Mouse (Mus musculus): Measurements from ENCODE around the gene Tnr. TPM values are rescaled to one million over a fixed set of nuclear protein-coding genes. Genes with fewer than 3 reads are reported as not detected.

Tnr gene
- total and polyA plus RNA-seq, 2 experiments from 2014 or later, result 5.8 to 50.9 TPM

DNA sequence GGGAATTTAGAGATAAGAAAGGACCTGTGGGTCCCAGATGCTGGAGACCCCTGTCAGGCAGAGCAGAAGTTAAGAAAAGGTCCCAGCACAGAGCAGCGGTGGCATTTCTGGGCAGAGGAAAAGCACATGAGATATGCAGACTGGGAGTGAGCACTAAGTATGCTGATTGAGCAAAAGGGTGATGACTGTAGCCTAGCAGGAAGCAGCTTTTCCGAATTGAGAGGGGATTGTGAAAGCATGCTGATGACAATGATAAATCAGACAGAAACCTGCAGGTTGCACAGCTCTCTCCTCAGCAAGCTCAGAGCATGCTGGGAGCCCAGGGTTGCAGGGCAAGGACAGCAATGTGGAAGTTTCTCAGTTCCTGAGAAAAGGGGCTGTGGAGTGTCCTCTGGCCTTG lies 73.1 kb downstream of the Tnr start:
- 62% methylated on average over 2 of the region's 2 CpGs for WGBS
- Histone ChIP-seq H3K4me2 (ENCODE audit: low read depth, low read length, poor library complexity, severe bottlenecking) (no peak overlapping the region), H3K9me3 (ENCODE audit: low read length) (no peaks in the 10 kb centered on the region), H3K4me1 (ENCODE audit: insufficient read depth, low read length) (peaks cover 4% of the 10 kb centered on the region), H3K27me3 (ENCODE audit: insufficient read depth, low read length) (no peaks in the 10 kb centered on the region), H3K36me3 (ENCODE audit: insufficient read depth, low read length) (no peaks in the 10 kb centered on the region), H3K27ac (ENCODE audit: low read depth, low read length) (no peak overlapping the region), H3K4me3 (ENCODE audit: low read depth, low read length) (no peak overlapping the region), H3K9ac (replicated peaks; ENCODE audit: low read length, poor library complexity, severe bottlenecking) (no peak overlapping the region)
- TF ChIP-seq CTCF (IDR thresholded peaks at IDR 0.05), result no peak
- no peak for DNase-seq (ENCODE audit: low spot score)
- no peak for ATAC-seq (ENCODE audit: low FRiP score)

GRCm38 (mm10) chr1:159613561-159613960 lies 90.0 kb downstream of the Tnr start:
- ATAC-seq (ENCODE audit: low FRiP score) (no peak), DNase-seq (ENCODE audit: low spot score) (no peak)
- TF ChIP-seq CTCF (IDR thresholded peaks at IDR 0.05), result no peak
- no peaks in the 10 kb centered on the region for H3K36me3 ChIP-seq (ENCODE audit: insufficient read depth, low read length)
- no peaks in the 10 kb centered on the region for H3K9me3 ChIP-seq (ENCODE audit: low read length)
- WGBS, result 88% methylated on average over 4 of the region's 4 CpGs
- H3K4me2 ChIP-seq (ENCODE audit: low read depth, low read length, poor library complexity, severe bottlenecking), result no peak overlapping the region
- H3K4me3 ChIP-seq (ENCODE audit: low read depth, low read length), result no peak overlapping the region
- peaks cover 14% of the 10 kb centered on the region for H3K4me1 ChIP-seq (ENCODE audit: insufficient read depth, low read length)
- H3K27ac ChIP-seq (ENCODE audit: low read depth, low read length), result no peak overlapping the region
- H3K27me3 ChIP-seq (ENCODE audit: insufficient read depth, low read length), result no peaks in the 10 kb centered on the region
- H3K9ac ChIP-seq (replicated peaks; ENCODE audit: low read length, poor library complexity, severe bottlenecking), result no peak overlapping the region

GRCm38 (mm10) chr1:159614062-159614601 lies 90.6 kb downstream of the Tnr start:
- H3K4me3 ChIP-seq (ENCODE audit: low read depth, low read length), result no peak overlapping the region
- H3K27ac ChIP-seq (ENCODE audit: low read depth, low read length), result no peak overlapping the region
- H3K36me3 ChIP-seq (ENCODE audit: insufficient read depth, low read length), result no peaks in the 10 kb centered on the region
- H3K4me1 ChIP-seq (ENCODE audit: insufficient read depth, low read length), result peaks cover 14% of the 10 kb centered on the region
- no peaks in the 10 kb centered on the region for H3K9me3 ChIP-seq (ENCODE audit: low read length)
- H3K9ac ChIP-seq (replicated peaks; ENCODE audit: low read length, poor library complexity, severe bottlenecking), result no peak overlapping the region
- WGBS, result 74% methylated on average over 6 of the region's 6 CpGs
- peak; percentile 19; the same call in 1 of the 2 replicates for ATAC-seq (ENCODE audit: low FRiP score)
- DNase-seq (ENCODE audit: low spot score), result peak; percentile 11
- no peak for TF ChIP-seq CTCF (IDR thresholded peaks at IDR 0.05)
- H3K27me3 ChIP-seq (ENCODE audit: insufficient read depth, low read length), result no peaks in the 10 kb centered on the region
- H3K4me2 ChIP-seq (ENCODE audit: low read depth, low read length, poor library complexity, severe bottlenecking), result no peak overlapping the region

DNA sequence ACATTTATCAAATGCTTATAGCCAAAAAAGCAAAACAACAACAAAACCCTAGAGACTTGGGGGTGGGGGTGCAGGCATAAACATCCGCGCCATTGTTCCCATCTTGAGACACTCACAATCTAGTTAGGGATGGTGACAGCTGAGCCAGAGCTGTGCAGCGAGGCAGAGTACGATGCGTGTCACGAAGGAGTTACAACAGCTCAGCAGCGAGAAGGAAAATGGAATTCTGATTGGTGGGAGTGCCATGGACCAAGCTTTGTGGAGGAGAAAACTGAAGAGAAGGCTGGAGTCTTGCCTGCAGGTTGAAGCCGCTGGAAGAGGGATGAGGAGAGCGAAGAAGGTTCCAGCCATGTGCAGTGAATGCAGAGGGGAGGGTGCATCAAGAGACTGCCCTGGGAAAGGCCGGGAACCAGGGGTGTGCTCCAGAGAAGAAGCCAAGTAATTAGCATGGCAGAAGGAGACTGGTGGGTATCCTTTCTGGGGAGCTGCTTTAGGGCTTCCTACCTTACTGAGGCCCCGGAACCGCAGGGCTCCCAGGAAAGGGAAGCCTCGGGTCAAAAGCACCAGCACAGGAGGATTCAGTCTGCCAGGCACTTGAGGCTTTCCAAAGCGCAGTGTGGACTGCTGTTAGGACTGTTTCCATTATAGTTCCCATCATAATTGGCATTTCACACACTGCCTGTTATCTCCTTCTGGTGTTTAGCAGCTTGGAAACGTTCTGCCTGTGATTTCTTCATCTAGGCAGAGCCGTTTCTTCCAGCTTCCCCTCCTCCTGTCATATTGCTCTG lies 91.3 kb downstream of the Tnr start:
- no peaks in the 10 kb centered on the region for H3K27me3 ChIP-seq (ENCODE audit: insufficient read depth, low read length)
- peaks cover 14% of the 10 kb centered on the region for H3K4me1 ChIP-seq (ENCODE audit: insufficient read depth, low read length)
- H3K4me3 ChIP-seq (ENCODE audit: low read depth, low read length), result peak overlapping the region; percentile 10
- H3K9me3 ChIP-seq (ENCODE audit: low read length), result no peaks in the 10 kb centered on the region
- H3K36me3 ChIP-seq (ENCODE audit: insufficient read depth, low read length), result no peaks in the 10 kb centered on the region
- H3K27ac ChIP-seq (ENCODE audit: low read depth, low read length), result peak overlapping the region; percentile 79
- WGBS, result 17% methylated on average over 16 of the region's 16 CpGs
- peak; percentile 66 for DNase-seq (ENCODE audit: low spot score)
- peak overlapping the region; percentile 36; the same call in 1 of the 2 replicates for H3K9ac ChIP-seq (replicated peaks; ENCODE audit: low read length, poor library complexity, severe bottlenecking)
- peak overlapping the region; percentile 36 for H3K4me2 ChIP-seq (ENCODE audit: low read depth, low read length, poor library complexity, severe bottlenecking)
- ATAC-seq (ENCODE audit: low FRiP score), result peak; percentile 63
- no peak for TF ChIP-seq CTCF (IDR thresholded peaks at IDR 0.05)

DNA sequence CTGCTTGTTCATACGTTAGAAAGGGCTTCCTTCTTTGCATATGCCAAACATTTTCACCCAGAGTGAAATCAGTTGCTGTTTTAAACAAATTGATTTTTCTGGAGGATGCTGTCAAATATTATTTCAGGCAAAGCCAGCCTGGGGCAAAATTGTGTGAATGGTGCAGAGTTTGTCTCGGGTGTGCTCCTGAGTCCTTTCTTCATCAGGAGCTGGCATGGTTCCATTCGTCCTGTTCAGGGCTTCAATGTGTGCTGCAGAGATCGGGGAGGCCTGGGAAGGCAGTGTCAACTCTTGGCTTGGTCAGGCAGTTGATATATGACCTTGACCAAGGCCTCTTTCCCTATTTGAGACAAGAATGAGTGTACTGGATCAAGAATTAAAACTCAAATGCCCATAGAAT lies 92.1 kb downstream of the Tnr start:
- Histone ChIP-seq H3K4me1 (ENCODE audit: insufficient read depth, low read length) (peaks cover 14% of the 10 kb centered on the region), H3K27ac (ENCODE audit: low read depth, low read length) (no peak overlapping the region; the same call in 1 of the 2 replicates), H3K4me3 (ENCODE audit: low read depth, low read length) (no peak overlapping the region), H3K9me3 (ENCODE audit: low read length) (no peaks in the 10 kb centered on the region), H3K9ac (replicated peaks; ENCODE audit: low read length, poor library complexity, severe bottlenecking) (no peak overlapping the region), H3K36me3 (ENCODE audit: insufficient read depth, low read length) (no peaks in the 10 kb centered on the region), H3K27me3 (ENCODE audit: insufficient read depth, low read length) (no peaks in the 10 kb centered on the region), H3K4me2 (ENCODE audit: low read depth, low read length, poor library complexity, severe bottlenecking) (no peak overlapping the region)
- DNase-seq (ENCODE audit: low spot score) (peak; percentile 45), ATAC-seq (ENCODE audit: low FRiP score) (no peak)
- TF ChIP-seq CTCF (IDR thresholded peaks at IDR 0.05), result no peak
- whole genome bisulfite sequencing, result 25% methylated on average over 4 of the region's 4 CpGs

DNA sequence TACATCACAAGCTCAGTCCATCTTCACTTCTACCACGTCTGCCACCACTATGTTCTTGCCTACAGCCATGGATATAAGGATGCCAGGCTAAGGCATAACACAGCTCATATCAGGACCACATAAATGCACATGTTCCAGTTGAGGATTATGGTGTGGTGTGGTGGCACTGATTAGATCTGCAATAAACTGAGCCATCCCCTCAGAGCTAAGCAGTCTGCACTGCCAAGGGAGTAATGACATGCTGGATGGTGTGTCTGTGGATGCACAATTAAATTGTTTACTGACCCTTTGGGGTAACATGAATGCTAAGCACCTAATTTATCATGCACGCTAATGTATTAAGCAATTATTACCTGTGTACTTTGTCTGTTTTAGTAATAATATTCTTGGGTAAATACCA lies 95.6 kb downstream of the Tnr start:
- no peaks in the 10 kb centered on the region for H3K36me3 ChIP-seq (ENCODE audit: insufficient read depth, low read length)
- 76% methylated on average over 2 of the region's 2 CpGs for WGBS
- H3K4me1 ChIP-seq (ENCODE audit: insufficient read depth, low read length), result peaks cover 14% of the 10 kb centered on the region
- no peak overlapping the region for H3K9ac ChIP-seq (replicated peaks; ENCODE audit: low read length, poor library complexity, severe bottlenecking)
- no peak overlapping the region for H3K27ac ChIP-seq (ENCODE audit: low read depth, low read length)
- H3K27me3 ChIP-seq (ENCODE audit: insufficient read depth, low read length), result no peaks in the 10 kb centered on the region
- H3K4me3 ChIP-seq (ENCODE audit: low read depth, low read length), result no peak overlapping the region
- no peaks in the 10 kb centered on the region for H3K9me3 ChIP-seq (ENCODE audit: low read length)
- ATAC-seq (ENCODE audit: low FRiP score) (no peak), DNase-seq (ENCODE audit: low spot score) (no peak)
- H3K4me2 ChIP-seq (ENCODE audit: low read depth, low read length, poor library complexity, severe bottlenecking), result no peak overlapping the region
- TF ChIP-seq CTCF (IDR thresholded peaks at IDR 0.05), result no peak
